Mouse (Mus musculus) midbrain, embryonic 16.5 days (tissue): ENCODE results near the gene Akr1b7. TPM values are rescaled to one million over a fixed set of nuclear protein-coding genes. Genes with fewer than 3 reads are reported as not detected.

Source experiments
- ATAC-seq: fragments of 200-750 bp; cut with Nextera tagmentation; 2 replicates; pipeline ENCODE4 v1.8.0; 2017; ENCODE audit warnings: moderate TSS enrichment
- H3K27ac ChIP-seq: fragments of 300-500 bp; sonication (generic); 2 replicates; pipeline ENCODE4 v1.5.1; 2014; ENCODE audit warnings: mild to moderate bottlenecking, low read length, mixed read lengths
- H3K27me3 ChIP-seq: fragments of 300-500 bp; sonication (generic); 2 replicates; pipeline ENCODE4 v1.6.1; 2014; ENCODE audit warnings: low read depth, low read length, mixed read lengths; ENCODE audit not compliant: control insufficient read depth, insufficient read depth
- H3K36me3 ChIP-seq: fragments of 300-500 bp; sonication (generic); 2 replicates; pipeline ENCODE4 v1.6.1; 2014; ENCODE audit warnings: mild to moderate bottlenecking, low read length, moderate library complexity, mixed read lengths; ENCODE audit not compliant: control insufficient read depth, insufficient read depth
- H3K4me1 ChIP-seq: fragments of 300-500 bp; sonication (generic); 2 replicates; pipeline ENCODE4 v1.6.1; 2014; ENCODE audit warnings: mild to moderate bottlenecking, low read length, mixed read lengths; ENCODE audit not compliant: control insufficient read depth, insufficient read depth
- H3K4me2 ChIP-seq: fragments of 300-500 bp; sonication (generic); 2 replicates; pipeline ENCODE4 v1.6.1; 2014; ENCODE audit warnings: mild to moderate bottlenecking, low read length, mixed read lengths
- H3K4me3 ChIP-seq: fragments of 300-500 bp; sonication (generic); 2 replicates; pipeline ENCODE4 v1.5.1; 2014; ENCODE audit warnings: low read depth, mild to moderate bottlenecking, low read length, moderate library complexity, mixed read lengths
- H3K9ac ChIP-seq: fragments of 300-500 bp; sonication (generic); 2 replicates; pipeline ENCODE4 v1.6.1; 2014; ENCODE audit warnings: low read depth, low read length, mixed read lengths
- H3K9me3 ChIP-seq: fragments of 300-500 bp; sonication (generic); replicated peaks from 2 replicates; pipeline ENCODE4 v1.6.1; 2014; ENCODE audit warnings: mild to moderate bottlenecking, low read length, mixed read lengths; ENCODE audit not compliant: control insufficient read depth, poor library complexity, severe bottlenecking
- WGBS: fragments of 180-500 bp; shearing (Covaris S2); extraction: QIAGEN DNeasy Blood & Tissue Kit; methylation state at CpG from one replicate; pipeline ENCODE4 v1.1.7; 2014; 5-methylcytosine and 5-hydroxymethylcytosine counted together
- polyA plus RNA-seq: library from polyadenylated mRNA; unstranded; fragments of >200 nt; fragmentation: Nextera tagmentation; extraction: Ambion mirVana; gene quantifications from 2 replicates; pipeline ENCODE4 v1.2.1, GENCODE M21; 2015

Gene Akr1b7
- polyA plus RNA-seq, 1 experiment from 2014 or later: not detected

GRCm38 (mm10) chr6:34448696-34449095, 36.6 kb downstream of the Akr1b7 start:
- Histone ChIP-seq H3K4me3 (no peak overlapping the region), H3K27me3 (no peaks in the 10 kb centered on the region), H3K36me3 (no peaks in the 10 kb centered on the region), H3K4me2 (no peak overlapping the region), H3K4me1 (no peaks in the 10 kb centered on the region), H3K9me3 (no peaks in the 10 kb centered on the region), H3K27ac (no peak overlapping the region), H3K9ac (no peak overlapping the region)
- WGBS: 85% methylated on average over 1 of the region's 1 CpGs
- no peak for ATAC-seq

- no peaks in the 10 kb centered on the region for H3K9me3 ChIP-seq
- H3K4me2 ChIP-seq: no peak overlapping the region
- no peaks in the 10 kb centered on the region for H3K4me1 ChIP-seq
- H3K9ac ChIP-seq: no peak overlapping the region
- H3K27me3 ChIP-seq: no peaks in the 10 kb centered on the region
- 74% methylated on average over 7 of the region's 7 CpGs for WGBS
- H3K4me3 ChIP-seq: no peak overlapping the region
- no peaks in the 10 kb centered on the region for H3K36me3 ChIP-seq
- ATAC-seq: no peak
- H3K27ac ChIP-seq: no peak overlapping the region
Measured at GRCm38 (mm10) chr6:34452963-34453770, 41.0 kb downstream of the Akr1b7 start.

- Histone ChIP-seq H3K9me3 (no peaks in the 10 kb centered on the region), H3K27me3 (no peaks in the 10 kb centered on the region), H3K36me3 (no peaks in the 10 kb centered on the region), H3K4me3 (no peak overlapping the region), H3K4me2 (no peak overlapping the region), H3K27ac (no peak overlapping the region), H3K9ac (no peak overlapping the region), H3K4me1 (no peaks in the 10 kb centered on the region)
- ATAC-seq: no peak
Measured at GRCm38 (mm10) chr6:34459456-34459855, 47.3 kb downstream of the Akr1b7 start.

GRCm38 (mm10) chr6:34460651-34461050, 48.5 kb downstream of the Akr1b7 start:
- H3K36me3 ChIP-seq: no peaks in the 10 kb centered on the region
- H3K27me3 ChIP-seq: no peaks in the 10 kb centered on the region
- H3K4me2 ChIP-seq: no peak overlapping the region
- no peaks in the 10 kb centered on the region for H3K9me3 ChIP-seq
- H3K4me1 ChIP-seq: no peaks in the 10 kb centered on the region
- ATAC-seq: no peak
- WGBS: 65% methylated on average over 4 of the region's 4 CpGs
- H3K27ac ChIP-seq: no peak overlapping the region
- H3K4me3 ChIP-seq: no peak overlapping the region
- H3K9ac ChIP-seq: no peak overlapping the region

GRCm38 (mm10) chr6:34463582-34463981, 51.4 kb downstream of the Akr1b7 start:
- no peaks in the 10 kb centered on the region for H3K9me3 ChIP-seq
- no peak overlapping the region for H3K4me2 ChIP-seq
- H3K27me3 ChIP-seq: no peaks in the 10 kb centered on the region
- no peak overlapping the region for H3K27ac ChIP-seq
- H3K36me3 ChIP-seq: no peaks in the 10 kb centered on the region
- H3K4me3 ChIP-seq: no peak overlapping the region
- no peaks in the 10 kb centered on the region for H3K4me1 ChIP-seq
- ATAC-seq: no peak
- WGBS: 96% methylated on average over 4 of the region's 4 CpGs
- no peak overlapping the region for H3K9ac ChIP-seq

- no peak overlapping the region for H3K4me3 ChIP-seq
- no peak overlapping the region for H3K4me2 ChIP-seq
- no peak for ATAC-seq
- H3K4me1 ChIP-seq: peaks cover 5% of the 10 kb centered on the region; the same call in 1 of the 2 replicates
- no peaks in the 10 kb centered on the region for H3K27me3 ChIP-seq
- H3K9me3 ChIP-seq: no peaks in the 10 kb centered on the region
- H3K27ac ChIP-seq: no peak overlapping the region
- H3K9ac ChIP-seq: no peak overlapping the region
- WGBS: 87% methylated on average over 12 of the region's 12 CpGs
- no peaks in the 10 kb centered on the region for H3K36me3 ChIP-seq
Measured at GRCm38 (mm10) chr6:34471434-34472110, 59.4 kb downstream of the Akr1b7 start.

Other genes starting within 250 kb of the Akr1b7 start
- gene Slc35b4, start 235.2 kb upstream of the Akr1b7 start, polyA plus RNA-seq: 44.5 and 45.1 TPM in 2 replicates
- 105 and 108 TPM in 2 replicates for gene Akr1b3, start 94.9 kb upstream of the Akr1b7 start, polyA plus RNA-seq
- gene Akr1b8, start 58.2 kb upstream of the Akr1b7 start, polyA plus RNA-seq: 2.7 and 3.1 TPM in 2 replicates
- 8.2 and 11.9 TPM in 2 replicates for gene Akr1b10, start 28.1 kb upstream of the Akr1b7 start, polyA plus RNA-seq
- 96.2 and 96.8 TPM in 2 replicates for gene Bpgm, start 63.9 kb downstream of the Akr1b7 start, polyA plus RNA-seq
- 52.1 and 58.2 TPM in 2 replicates for gene Cald1, start 186.2 kb downstream of the Akr1b7 start, polyA plus RNA-seq